Mouse (Mus musculus) heart, adult 2 months (tissue): Measurements from ENCODE around the gene Ccdc146. TPM values are rescaled to one million over a fixed set of nuclear protein-coding genes. Genes with fewer than 3 reads are reported as not detected.
A peak's percentile ranks its signal among the peaks of the same experiment; 100 is the strongest.

Experiments
- DNase-seq, 2 experiments: peaks; one replicate each; pipeline ENCODE4 v3.0.0; 2021
- H3K27ac ChIP-seq: fragments of 200-600 bp; 2 replicates; pipeline ENCODE4 v1.8.1; 2022
- H3K27me3 ChIP-seq: fragments of 200-500 bp; 2 replicates; pipeline ENCODE4 v1.6.1; 2012; ENCODE audit warnings: mild to moderate bottlenecking, low read length, inconsistent platforms, mixed read lengths; ENCODE audit not compliant: control insufficient read depth, insufficient read depth
- H3K36me3 ChIP-seq: fragments of 200-500 bp; 2 replicates; pipeline ENCODE4 v1.6.1; 2012; ENCODE audit warnings: low read length, inconsistent platforms; ENCODE audit not compliant: control insufficient read depth, insufficient read depth
- H3K4me1 ChIP-seq: fragments of 200-500 bp; 2 replicates; pipeline ENCODE4 v1.6.1; 2011; ENCODE audit warnings: low read length; ENCODE audit not compliant: control insufficient read depth, insufficient read depth
- H3K4me3 ChIP-seq: fragments of 200-600 bp; 2 replicates; pipeline ENCODE4 v1.8.1; 2022
- H3K79me2 ChIP-seq: fragments of 200-500 bp; replicated peaks from 2 replicates; pipeline ENCODE4 v1.6.1; 2012; ENCODE audit warnings: mild to moderate bottlenecking, inconsistent platforms, low read length, moderate library complexity, mixed read lengths; ENCODE audit not compliant: control insufficient read depth, insufficient read depth
- H3K9ac ChIP-seq: fragments of 200-500 bp; 2 replicates; pipeline ENCODE4 v1.6.1; 2012; ENCODE audit warnings: low read depth, mild to moderate bottlenecking, control low read depth, inconsistent platforms, low read length, mixed read lengths
- CTCF ChIP-seq: fragments of 200-600 bp; IDR thresholded peaks from 2 replicates; pipeline ENCODE4 v1.8.1; 2022; ENCODE audit warnings: antibody characterized with exemption, mild to moderate bottlenecking, moderate library complexity
- EP300 ChIP-seq: fragments of 200-500 bp; IDR thresholded peaks from 2 replicates; pipeline ENCODE4 v1.6.1; 2011; ENCODE audit warnings: low read depth, low read length, control low read depth; ENCODE audit not compliant: insufficient read depth
- POLR2A ChIP-seq: fragments of 200-500 bp; IDR thresholded peaks from 2 replicates; pipeline ENCODE4 v1.6.1; 2011; ENCODE audit warnings: mild to moderate bottlenecking, low read depth, low read length, control low read depth; ENCODE audit not compliant: insufficient read depth
- WGBS: fragments of 180-500 bp; shearing (Covaris S2); methylation state at CpG from one replicate; pipeline ENCODE4 v1.1.7; 2018; 5-methylcytosine and 5-hydroxymethylcytosine counted together
- intact Hi-C: fragments of 180-260 bp; cut with DNase I; formaldehyde crosslinking; loops from one replicate; pipeline ENCODE4 v1.15.1; 2025
- polyA plus RNA-seq: library from polyadenylated mRNA; depleted of rRNA; stranded (reverse); fragments of >200 nt; gene quantifications from 2 replicates; pipeline ENCODE4 v1.2.3, GENCODE M21; 2012
- total RNA-seq, 2 experiments: library from RNA; stranded (reverse); gene quantifications; 2 replicates each; pipeline ENCODE4 v1.2.3; 2021

Ccdc146 gene
- total and polyA plus RNA-seq, 3 experiments: 1.5 to 3.1 (median 2.8) TPM

DNA sequence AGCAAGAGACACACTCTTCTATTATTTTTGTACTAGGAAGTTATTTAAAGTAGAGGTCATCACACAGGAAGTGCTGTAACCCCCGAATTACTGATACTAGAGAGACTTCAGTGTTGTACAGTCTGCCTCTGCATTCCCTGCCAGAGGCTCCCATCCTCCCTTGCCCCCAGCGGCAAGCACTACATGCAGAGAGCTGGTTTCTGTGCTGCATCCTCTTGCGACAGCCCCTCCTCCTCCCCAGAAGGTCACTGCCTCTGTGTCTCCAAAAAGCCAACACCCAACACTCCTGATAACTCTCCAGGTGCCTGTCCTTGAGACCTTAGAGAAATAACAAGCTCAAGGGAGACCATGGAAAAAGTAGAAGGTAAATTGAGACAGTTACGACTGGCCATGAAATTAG, 167.4 kb downstream of the Ccdc146 start:
- no peak for DNase-seq
- H3K27ac ChIP-seq: no peak overlapping the region
- TF ChIP-seq POLR2A (no peak), EP300 (no peak), CTCF (no peak)
- no peaks in the 10 kb centered on the region for H3K79me2 ChIP-seq
- no peaks in the 10 kb centered on the region for H3K36me3 ChIP-seq
- 41% methylated on average over 4 of the region's 4 CpGs for WGBS
- no peaks in the 10 kb centered on the region for H3K27me3 ChIP-seq
- no peaks in the 10 kb centered on the region for H3K4me1 ChIP-seq
- no peak overlapping the region for H3K9ac ChIP-seq
- intact Hi-C loops: loop anchor here (10.0 kb wide), 2 partner anchors 242 to 342 kb away; no protein-coding TSS in a partner anchor
- no peak overlapping the region for H3K4me3 ChIP-seq

DNA sequence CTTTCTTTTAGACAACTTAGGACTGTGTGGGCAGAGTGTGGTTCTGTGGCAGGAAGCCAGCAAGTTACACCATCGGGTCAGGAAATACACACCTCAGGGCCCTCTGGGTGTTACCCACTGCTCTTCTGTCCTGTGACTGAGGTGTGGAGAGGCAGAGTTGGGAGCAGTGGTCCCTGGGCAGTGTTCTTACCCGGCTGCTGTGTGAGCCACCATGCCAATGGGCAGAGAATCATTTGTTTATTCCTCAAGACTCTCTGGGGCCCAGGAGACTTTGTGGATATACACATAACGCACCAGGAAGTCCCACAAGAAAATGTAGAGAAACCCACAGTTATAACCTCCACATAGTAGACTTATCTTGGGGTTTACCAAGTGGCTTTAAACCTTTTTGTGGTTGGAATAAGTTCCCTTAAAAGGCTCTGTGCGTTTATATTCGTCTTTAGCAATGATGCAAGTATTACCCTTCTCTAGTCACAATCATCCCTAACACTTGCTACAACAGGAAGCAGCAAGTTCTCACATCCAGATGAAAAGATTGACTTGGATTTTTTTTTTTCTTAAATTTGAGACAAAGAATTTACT, 168.8 kb downstream of the Ccdc146 start:
- H3K36me3 ChIP-seq: no peaks in the 10 kb centered on the region
- intact Hi-C loops: loop anchor here (10.0 kb wide), 2 partner anchors 241 to 341 kb away; no protein-coding TSS in a partner anchor
- no peak overlapping the region for H3K27ac ChIP-seq
- H3K4me1 ChIP-seq: no peaks in the 10 kb centered on the region
- TF ChIP-seq EP300 (no peak), POLR2A (no peak), CTCF (no peak)
- no peak overlapping the region for H3K4me3 ChIP-seq
- DNase-seq: peak in 1 of 2 experiments; percentile 41
- H3K79me2 ChIP-seq: no peaks in the 10 kb centered on the region
- H3K27me3 ChIP-seq: no peaks in the 10 kb centered on the region
- H3K9ac ChIP-seq: no peak overlapping the region
- WGBS: 69% methylated on average over 5 of the region's 5 CpGs

DNA sequence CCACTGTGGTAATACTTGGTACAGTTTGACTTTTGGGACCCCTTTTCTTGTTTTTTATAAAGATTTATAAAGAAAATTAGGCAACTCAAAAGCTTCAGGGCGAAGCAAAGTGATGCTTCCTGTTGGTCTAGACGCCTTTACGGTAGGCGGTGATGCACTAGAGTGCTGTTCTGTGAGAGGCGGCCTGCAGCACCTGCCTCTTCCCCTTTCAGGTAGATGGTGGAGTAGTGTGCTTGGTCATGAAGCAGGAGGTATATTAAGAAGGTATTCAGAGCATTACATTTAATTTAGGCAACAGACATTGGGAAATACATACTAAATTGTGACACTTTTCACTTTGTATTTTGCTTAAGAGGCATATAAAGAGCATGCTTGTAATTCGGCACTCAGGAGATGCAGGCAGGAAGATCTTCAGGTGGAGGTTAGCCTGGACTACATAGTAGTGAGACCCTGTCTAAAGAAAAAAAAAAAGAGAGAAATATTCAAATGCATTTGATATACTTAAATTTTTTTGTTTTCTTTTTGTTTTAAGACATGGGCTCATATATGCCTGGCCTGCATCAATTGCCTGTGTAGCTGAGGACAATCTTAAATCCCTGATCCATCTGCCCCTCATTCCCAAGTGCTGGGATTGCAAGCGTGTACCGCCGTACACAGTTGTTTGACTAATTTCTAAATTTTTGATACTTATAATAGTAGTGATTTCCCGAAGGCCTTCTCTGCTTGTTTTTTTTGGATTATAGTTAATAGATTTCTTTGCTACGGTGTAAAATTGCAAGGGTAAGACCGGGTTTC, 169.5 kb downstream of the Ccdc146 start:
- WGBS: 86% methylated on average over 12 of the region's 12 CpGs
- intact Hi-C loops: loop anchor here (10.0 kb wide), 2 partner anchors 240 to 340 kb away; no protein-coding TSS in a partner anchor
- no peak overlapping the region for H3K4me3 ChIP-seq
- H3K27ac ChIP-seq: no peak overlapping the region
- no peaks in the 10 kb centered on the region for H3K79me2 ChIP-seq
- no peak for TF ChIP-seq CTCF
- no peak for TF ChIP-seq EP300
- no peak for TF ChIP-seq POLR2A
- H3K4me1 ChIP-seq: no peaks in the 10 kb centered on the region
- no peaks in the 10 kb centered on the region for H3K36me3 ChIP-seq
- no peak for DNase-seq
- no peak overlapping the region for H3K9ac ChIP-seq
- no peaks in the 10 kb centered on the region for H3K27me3 ChIP-seq

DNA sequence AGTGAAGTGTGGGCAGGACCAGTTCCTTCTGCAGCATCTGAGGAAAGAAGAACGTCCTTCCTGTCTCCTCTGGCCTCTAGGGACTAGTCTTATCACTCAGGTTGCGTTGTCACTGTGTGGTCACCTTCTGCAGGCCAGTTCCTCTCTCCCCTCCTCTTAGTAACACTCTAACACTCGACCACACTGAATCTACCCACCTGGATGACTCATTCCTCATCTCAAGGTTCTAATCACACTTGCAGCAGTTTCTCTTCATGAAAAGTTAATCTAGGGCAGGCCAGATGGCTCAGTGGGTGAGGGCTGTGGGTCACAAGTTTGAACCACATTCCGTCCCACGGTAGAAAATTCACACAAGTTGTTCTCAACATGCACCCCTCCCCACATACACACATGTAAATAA, 175.6 kb downstream of the Ccdc146 start:
- no peak for DNase-seq
- intact Hi-C loops: no loop called here
- Histone ChIP-seq H3K4me1 (no peaks in the 10 kb centered on the region; the same call in 1 of the 2 replicates), H3K4me3 (no peak overlapping the region), H3K9ac (no peak overlapping the region), H3K36me3 (no peaks in the 10 kb centered on the region; the same call in 1 of the 2 replicates), H3K27me3 (no peaks in the 10 kb centered on the region), H3K27ac (no peak overlapping the region), H3K79me2 (no peaks in the 10 kb centered on the region)
- TF ChIP-seq EP300: no peak
- TF ChIP-seq CTCF: no peak
- TF ChIP-seq POLR2A: no peak
- 47% methylated on average over 5 of the region's 5 CpGs for WGBS

DNA sequence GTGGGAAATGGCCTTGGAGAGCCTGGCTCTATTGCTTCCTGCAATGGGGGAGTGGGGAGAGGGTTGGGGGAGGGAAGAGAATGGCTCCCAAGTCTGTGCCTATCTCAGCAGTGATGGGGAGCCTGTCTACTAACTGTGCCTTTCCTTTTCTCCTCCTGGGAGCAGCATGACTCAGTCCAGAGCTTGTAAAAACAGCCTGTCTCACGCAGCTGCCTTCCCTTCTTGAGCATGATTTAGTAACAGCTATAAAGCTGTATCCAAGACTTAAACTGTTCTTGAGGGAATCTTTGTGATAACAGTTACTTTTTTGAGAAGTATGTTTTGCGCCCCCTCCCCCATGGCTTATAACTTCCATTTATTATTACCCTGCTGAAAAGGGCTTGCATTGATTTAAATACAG, 176.6 kb downstream of the Ccdc146 start:
- H3K27ac ChIP-seq: no peak overlapping the region
- no peak for DNase-seq
- no peaks in the 10 kb centered on the region; the same call in 1 of the 2 replicates for H3K4me1 ChIP-seq
- no peak overlapping the region for H3K9ac ChIP-seq
- WGBS: 68% methylated on average over 2 of the region's 2 CpGs
- TF ChIP-seq POLR2A: no peak
- TF ChIP-seq CTCF: no peak
- TF ChIP-seq EP300: no peak
- intact Hi-C loops: no loop called here
- no peak overlapping the region for H3K4me3 ChIP-seq
- H3K36me3 ChIP-seq: no peaks in the 10 kb centered on the region; the same call in 1 of the 2 replicates
- no peaks in the 10 kb centered on the region for H3K27me3 ChIP-seq
- H3K79me2 ChIP-seq: no peaks in the 10 kb centered on the region

DNA sequence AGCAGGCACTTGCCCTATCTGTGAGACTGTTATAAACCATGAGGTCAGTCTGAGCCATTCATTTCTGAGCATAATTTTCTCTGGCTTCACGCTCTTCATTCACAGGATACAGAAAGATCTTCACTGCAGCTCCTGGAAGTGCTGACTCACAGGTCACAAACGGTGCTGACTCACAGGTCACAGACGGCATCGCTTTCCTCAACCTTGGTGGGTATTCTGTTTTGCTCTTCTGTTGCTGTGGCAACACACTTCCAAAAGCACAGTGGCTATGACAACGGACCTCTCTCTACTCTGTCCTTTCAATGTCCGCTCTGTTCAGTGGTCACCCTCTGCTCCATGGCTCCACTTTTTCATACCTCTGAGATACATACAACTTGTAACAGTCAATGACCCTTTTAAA, 177.7 kb downstream of the Ccdc146 start:
- Histone ChIP-seq H3K27me3 (no peaks in the 10 kb centered on the region), H3K4me1 (no peaks in the 10 kb centered on the region; the same call in 1 of the 2 replicates), H3K36me3 (no peaks in the 10 kb centered on the region; the same call in 1 of the 2 replicates), H3K4me3 (no peak overlapping the region), H3K79me2 (no peaks in the 10 kb centered on the region), H3K9ac (no peak overlapping the region), H3K27ac (no peak overlapping the region)
- DNase-seq: no peak
- intact Hi-C loops: no loop called here
- TF ChIP-seq POLR2A: no peak
- no peak for TF ChIP-seq CTCF
- TF ChIP-seq EP300: no peak
- 77% methylated on average over 6 of the region's 6 CpGs for WGBS
